Comparison of ENCODE assay signal across 13 mouse cellular contexts in the genomic region with DNA sequence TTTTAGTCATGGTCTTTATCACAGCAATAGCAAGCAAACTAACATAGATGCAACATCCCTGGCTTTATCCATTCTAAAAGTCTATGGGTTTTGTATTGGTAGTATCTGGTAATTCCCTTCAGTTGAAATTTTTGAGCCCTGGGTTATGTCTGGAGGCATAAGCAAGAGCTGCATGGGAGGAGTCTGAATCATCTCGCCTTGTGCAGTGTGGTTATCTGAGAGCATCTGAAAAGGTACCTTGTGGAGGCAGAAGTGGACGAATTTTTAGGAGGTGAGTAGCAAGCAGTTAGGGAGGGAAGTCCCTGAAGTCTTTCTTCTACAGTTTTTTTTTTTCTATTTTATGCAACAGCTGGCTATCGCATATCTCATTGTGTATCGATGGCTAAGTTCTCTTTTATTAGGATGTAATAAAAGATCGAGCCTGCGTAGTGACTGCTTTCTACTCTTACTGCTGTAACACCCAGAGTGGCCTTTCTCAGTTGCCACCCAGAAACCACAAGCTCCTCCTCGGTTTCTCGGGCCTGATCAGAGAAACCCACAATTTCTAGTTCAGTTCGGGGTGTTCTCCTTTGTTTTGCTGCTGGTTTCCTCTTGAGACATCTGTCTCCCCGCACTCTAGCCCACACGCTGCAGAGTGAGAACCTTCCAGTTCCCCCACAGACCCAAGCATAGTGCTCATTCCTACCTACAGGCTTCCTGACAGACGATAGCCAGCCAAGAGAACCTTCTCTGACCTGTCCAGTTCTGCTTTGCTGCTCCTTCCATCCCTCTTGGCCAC. TPM values are rescaled to one million over a fixed set of nuclear protein-coding genes. Genes with fewer than 3 reads are reported as not detected.
DNase-seq lines count a peak whose midpoint lies in the region; ATAC-seq and TF ChIP-seq lines count a peak whose summit lies in the region.
"Had no signal": no experiment of that assay in that cellular context is flagged by ENCODE, and none has a peak within 500 bp of the region (broad histone marks: within the 10 kb centered on the region; RNA-seq: fewer than 3 reads in every experiment).

No protein-coding gene starts in this region.

- H3K4me3 ChIP-seq in heart, embryonic 15.5 days = no peak overlapping the region
- H3K4me3 ChIP-seq in hindbrain, postnatal 0 days (ENCODE audit: low read length) = no peak overlapping the region
- H3K4me3 ChIP-seq: embryonic facial prominence, embryonic 10.5 days; forebrain, embryonic 13.5 days; limb, embryonic 10.5 days; neural tube, embryonic 13.5 days had no signal

- ATAC-seq in heart, embryonic 15.5 days (replicated peaks; ENCODE audit: insufficient number of reproducible peaks, insufficient read depth, low FRiP score, low read depth) = no peak
- ATAC-seq in hindbrain, postnatal 0 days = no peak
- ATAC-seq: forebrain, embryonic 13.5 days had no signal

- peaks cover 11% of the 10 kb centered on the region; the same call in 1 of the 2 replicates for H3K4me1 ChIP-seq in heart, embryonic 15.5 days (replicated peaks)
- H3K4me1 ChIP-seq in hindbrain, postnatal 0 days (ENCODE audit: insufficient read depth, low read length) = no peaks in the 10 kb centered on the region
- H3K4me1 ChIP-seq: forebrain, embryonic 13.5 days had no signal

- no peaks in the 10 kb centered on the region for H3K36me3 ChIP-seq in heart, embryonic 15.5 days
- H3K36me3 ChIP-seq in hindbrain, postnatal 0 days (ENCODE audit: insufficient read depth, low read length) = no peaks in the 10 kb centered on the region
- H3K36me3 ChIP-seq: embryonic facial prominence, embryonic 10.5 days; limb, embryonic 10.5 days; neural tube, embryonic 13.5 days had no signal

- no peaks in the 10 kb centered on the region for H3K9me3 ChIP-seq in heart, embryonic 15.5 days (replicated peaks)
- no peaks in the 10 kb centered on the region for H3K9me3 ChIP-seq in hindbrain, postnatal 0 days (ENCODE audit: low read length)
- H3K9me3 ChIP-seq: embryonic facial prominence, embryonic 10.5 days; forebrain, embryonic 13.5 days; limb, embryonic 10.5 days; neural tube, embryonic 13.5 days had no signal

- intact Hi-C loops in heart, postnatal 10 days (cut with DNase I) = loop anchor here (5.0 kb wide), 1 partner anchor 79 kb away; no protein-coding TSS in a partner anchor

- peak overlapping the region; percentile 52; the same call in 1 of the 2 replicates for H3K27ac ChIP-seq in heart, embryonic 15.5 days
- H3K27ac ChIP-seq in hindbrain, postnatal 0 days = no peak overlapping the region
- H3K27ac ChIP-seq: embryonic facial prominence, embryonic 10.5 days; forebrain, embryonic 13.5 days; limb, embryonic 10.5 days; neural tube, embryonic 13.5 days had no signal

- H3K4me2 ChIP-seq in heart, embryonic 15.5 days = no peak overlapping the region
- no peak overlapping the region for H3K4me2 ChIP-seq in hindbrain, postnatal 0 days (ENCODE audit: low read depth, low read length)
- H3K4me2 ChIP-seq: forebrain, embryonic 13.5 days; neural tube, embryonic 13.5 days had no signal

- no peaks in the 10 kb centered on the region for H3K27me3 ChIP-seq in heart, embryonic 15.5 days
- no peaks in the 10 kb centered on the region for H3K27me3 ChIP-seq in hindbrain, postnatal 0 days (ENCODE audit: insufficient read depth, low read length)
- H3K27me3 ChIP-seq: forebrain, embryonic 13.5 days had no signal

- no peak for DNase-seq in heart, postnatal 10 days
- peak; percentile 92 for DNase-seq in 416B (ENCODE audit: low read depth)
- peak; percentile 47 for DNase-seq in brain, adult 2 months (ENCODE audit: low read depth, low spot score)
- peak; percentile 88 for DNase-seq in naive thymus-derived CD4-positive, alpha-beta T cell, adult 2 months (ENCODE audit: low read depth)
- no peak for DNase-seq in MN1 (ENCODE audit: low spot score)
- no peak for DNase-seq in ovary, postnatal 36 days (ENCODE audit: low spot score)
- DNase-seq in hindbrain, postnatal 0 days (ENCODE audit: low spot score) = no peak

- 71% methylated on average over 12 of the region's 12 CpGs for WGBS in heart, embryonic 15.5 days
- WGBS in hindbrain, postnatal 0 days = 91% methylated on average over 12 of the region's 12 CpGs

- TF ChIP-seq CTCF in hindbrain, postnatal 0 days (IDR thresholded peaks at IDR 0.05; ENCODE audit: low read depth) = no peak

- H3K9ac ChIP-seq in heart, embryonic 15.5 days = no peak overlapping the region
- no peak overlapping the region for H3K9ac ChIP-seq in hindbrain, postnatal 0 days (replicated peaks; ENCODE audit: low read length)
- H3K9ac ChIP-seq: forebrain, embryonic 13.5 days; neural tube, embryonic 13.5 days had no signal

RNA-seq across cellular contexts. Expression of a gene that starts 8.6 kb away (rescaled TPM):
- polyA plus RNA-seq in heart, embryonic 15.5 days (2015; fragmentation: Nextera tagmentation; extraction: Ambion mirVana) = 11.3 and 15.8 TPM in 2 replicates
- total RNA-seq in heart, postnatal 10 days (2021) = 10 to 100 TPM; 28.0 to 30.2 TPM
- 10.9 and 16.1 TPM in 2 replicates for total RNA-seq in hindbrain, postnatal 0 days (2014; rRNA removed)
- polyA plus RNA-seq in hindbrain, postnatal 0 days (2015; fragmentation: Nextera tagmentation; extraction: Ambion mirVana) = 5.4 and 6.1 TPM in 2 replicates

RNA-seq across cellular contexts. Expression of a gene that starts 47.0 kb away (rescaled TPM):
- polyA plus RNA-seq in heart, embryonic 15.5 days (2015; fragmentation: Nextera tagmentation; extraction: Ambion mirVana) = 0.52 and 3.7 TPM in 2 replicates
- under 1 TPM; 0.20 to 0.34 TPM for total RNA-seq in heart, postnatal 10 days (2021)
- 0.25 and 0.42 TPM in 2 replicates for total RNA-seq in hindbrain, postnatal 0 days (2014; rRNA removed)
- 0.33 and 0.47 TPM in 2 replicates for polyA plus RNA-seq in hindbrain, postnatal 0 days (2015; fragmentation: Nextera tagmentation; extraction: Ambion mirVana)
- polyA plus RNA-seq: C2C12 had no signal

Comparison
In these comparisons a context has a peak if more than half of its experiments do, and no peak if none do; other contexts are left out.
1. DNase-seq: peak in 416B (single experiment), brain, adult 2 months (single experiment) and naive thymus-derived CD4-positive, alpha-beta T cell, adult 2 months (single experiment); none in heart, postnatal 10 days (0 of 2), MN1 (single experiment), ovary, postnatal 36 days (single experiment) and hindbrain, postnatal 0 days (single experiment).